Comparison of ENCODE assay signal across 12 mouse cellular contexts in the genomic region with DNA sequence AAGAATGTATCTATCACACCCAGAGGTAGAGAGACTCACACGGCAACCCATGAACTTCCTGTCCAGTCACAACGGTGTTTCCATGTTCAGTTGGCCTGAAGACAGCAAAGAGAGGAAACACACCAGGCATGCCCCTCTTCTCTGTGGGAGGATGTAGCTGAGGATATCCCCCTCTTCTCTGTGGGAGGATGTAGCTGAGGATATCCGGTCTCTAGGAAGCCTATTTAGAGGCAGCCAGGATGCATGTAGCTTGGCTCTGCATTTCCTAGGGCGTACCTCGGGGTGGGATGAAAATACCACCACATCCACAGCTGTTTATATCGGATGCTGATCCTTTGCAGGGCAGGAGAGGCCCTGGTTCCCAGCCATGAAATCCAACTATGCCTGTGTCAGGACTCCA.
DNase-seq lines count a peak whose midpoint lies in the region; ATAC-seq and TF ChIP-seq lines count a peak whose summit lies in the region.
"Had no signal": no experiment of that assay in that cellular context is flagged by ENCODE, and none has a peak within 500 bp of the region (broad histone marks: within the 10 kb centered on the region; RNA-seq: fewer than 3 reads in every experiment).

No protein-coding gene starts in this region.

- H3K4me2 ChIP-seq in hindbrain, embryonic 13.5 days = no peak overlapping the region
- H3K4me2 ChIP-seq in hindbrain, postnatal 0 days (ENCODE audit: low read depth, low read length) = no peak overlapping the region
- H3K4me2 ChIP-seq: heart, embryonic 13.5 days; midbrain, embryonic 13.5 days had no signal

- WGBS in hindbrain, embryonic 13.5 days = 95% methylated on average over 6 of the region's 6 CpGs
- 90% methylated on average over 6 of the region's 6 CpGs for WGBS in hindbrain, postnatal 0 days

- peaks cover 19% of the 10 kb centered on the region for H3K36me3 ChIP-seq in hindbrain, embryonic 13.5 days
- H3K36me3 ChIP-seq in hindbrain, postnatal 0 days (ENCODE audit: insufficient read depth, low read length) = no peaks in the 10 kb centered on the region
- H3K36me3 ChIP-seq: heart, embryonic 13.5 days had no signal

- no peaks in the 10 kb centered on the region for H3K9me3 ChIP-seq in hindbrain, embryonic 13.5 days
- H3K9me3 ChIP-seq in hindbrain, postnatal 0 days (ENCODE audit: low read length) = no peaks in the 10 kb centered on the region
- H3K9me3 ChIP-seq: heart, embryonic 13.5 days; midbrain, embryonic 13.5 days had no signal

- H3K27me3 ChIP-seq in hindbrain, embryonic 13.5 days = no peaks in the 10 kb centered on the region
- no peaks in the 10 kb centered on the region for H3K27me3 ChIP-seq in hindbrain, postnatal 0 days (ENCODE audit: insufficient read depth, low read length)
- H3K27me3 ChIP-seq: midbrain, embryonic 13.5 days had no signal

- peak; percentile 33 for DNase-seq in adrenal gland, adult 2 months
- no peak for DNase-seq in adrenal gland, adult 8-10 months
- no peak for DNase-seq in hindbrain, postnatal 0 days (ENCODE audit: low spot score)
- DNase-seq in kidney, postnatal 36 days = peak; percentile 39 to 74
- no peak for DNase-seq in ovary, postnatal 14 days (ENCODE audit: low spot score)
- DNase-seq: adrenal gland, postnatal 14 days had no signal

- ATAC-seq in hindbrain, embryonic 13.5 days (ENCODE audit: low FRiP score) = no peak
- no peak for ATAC-seq in hindbrain, postnatal 0 days
- no peak for ATAC-seq in frontal cortex, adult (ENCODE audit: low TSS enrichment)
- ATAC-seq: inflammation-experienced regulatory T-cells, adult 6 months; midbrain, embryonic 13.5 days had no signal

- H3K27ac ChIP-seq in hindbrain, embryonic 13.5 days = peak overlapping the region; percentile 89; the same call in 1 of the 2 replicates
- no peak overlapping the region for H3K27ac ChIP-seq in hindbrain, postnatal 0 days
- peak overlapping the region; percentile 70 for H3K27ac ChIP-seq in brown adipose tissue, adult 24 weeks (replicated peaks; ENCODE audit: low read depth, low read length)
- H3K27ac ChIP-seq: heart, embryonic 13.5 days had no signal

- peaks cover 41% of the 10 kb centered on the region for H3K4me1 ChIP-seq in hindbrain, embryonic 13.5 days (replicated peaks)
- H3K4me1 ChIP-seq in hindbrain, postnatal 0 days (ENCODE audit: insufficient read depth, low read length) = peaks cover 9% of the 10 kb centered on the region
- H3K4me1 ChIP-seq in brown adipose tissue, adult 24 weeks (ENCODE audit: control insufficient read depth, insufficient read depth, insufficient read length, low read length) = peaks cover 30% of the 10 kb centered on the region

- H3K9ac ChIP-seq in hindbrain, embryonic 13.5 days = no peak overlapping the region
- no peak overlapping the region for H3K9ac ChIP-seq in hindbrain, postnatal 0 days (replicated peaks; ENCODE audit: low read length)
- H3K9ac ChIP-seq: heart, embryonic 13.5 days had no signal

- H3K4me3 ChIP-seq in hindbrain, embryonic 13.5 days = no peak overlapping the region
- H3K4me3 ChIP-seq in hindbrain, postnatal 0 days (ENCODE audit: low read length) = no peak overlapping the region
- no peak overlapping the region for H3K4me3 ChIP-seq in brown adipose tissue, adult 24 weeks (ENCODE audit: insufficient read depth, low read depth, low read length)
- H3K4me3 ChIP-seq: heart, embryonic 13.5 days; midbrain, embryonic 13.5 days had no signal

- TF ChIP-seq CTCF in hindbrain, postnatal 0 days (IDR thresholded peaks at IDR 0.05; ENCODE audit: low read depth) = no peak

Comparison
In these comparisons a context has a peak if more than half of its experiments do, and no peak if none do; other contexts are left out.
1. DNase-seq: peak in adrenal gland, adult 2 months (single experiment) and kidney, postnatal 36 days (2 of 2); none in adrenal gland, adult 8-10 months (single experiment), hindbrain, postnatal 0 days (single experiment) and ovary, postnatal 14 days (single experiment).